Mouse (Mus musculus) B cell, adult 2 months (primary cell): ENCODE results near the gene Tpra1.

Experiments
- DNase-seq, 2 experiments: peaks; one replicate each; pipeline ENCODE4 v3.0.0; 2022

The Tpra1 gene

GRCm38 (mm10) chr6:88960941-88961340 is 58.9 kb downstream of the Tpra1 start:
- DNase-seq, result no peak
